Mouse (Mus musculus) myocyte (in vitro differentiated cells): Measurements from ENCODE around the gene Vwce.

Experiments used
- E2F4 ChIP-seq: IDR thresholded peaks from one replicate; pipeline ENCODE4 v1.6.1; 2011; ENCODE audit warnings: mild to moderate bottlenecking, control low read depth, moderate library complexity; ENCODE audit not compliant: insufficient read depth
- MAX ChIP-seq: IDR thresholded peaks from one replicate; pipeline ENCODE4 v1.6.1; 2011; ENCODE audit warnings: low read depth, mild to moderate bottlenecking, control low read depth
- MYOD1 ChIP-seq, 3 experiments: IDR thresholded peaks; one replicate each; pipeline ENCODE4 v1.6.1; 2011; ENCODE audit warnings: control low read depth in 2 of 3, low read depth in 2 of 3, mild to moderate bottlenecking in 2 of 3, moderate library complexity in 1 of 3; ENCODE audit not compliant: insufficient read length in 2 of 3, control insufficient read depth in 1 of 3
- MYOG ChIP-seq, 3 experiments: IDR thresholded peaks; one replicate each; pipeline ENCODE4 v1.6.1; 2011; ENCODE audit warnings: control low read depth in 2 of 3, low read depth in 2 of 3, mild to moderate bottlenecking in 2 of 3; ENCODE audit not compliant: insufficient read length in 2 of 3, control insufficient read depth in 1 of 3, insufficient read depth in 1 of 3
- POLR2A ChIP-seq: IDR thresholded peaks from one replicate; pipeline ENCODE4 v1.6.1; 2011; ENCODE audit warnings: low read depth, mild to moderate bottlenecking, control low read depth, moderate library complexity; ENCODE audit not compliant: insufficient read length
- POLR2AphosphoS2 ChIP-seq: IDR thresholded peaks from one replicate; pipeline ENCODE4 v1.6.1; 2011; ENCODE audit warnings: low read depth, control low read depth; ENCODE audit not compliant: insufficient read length
- TCF12 ChIP-seq: IDR thresholded peaks from one replicate; pipeline ENCODE4 v1.6.1; 2011; ENCODE audit warnings: mild to moderate bottlenecking, control low read depth; ENCODE audit not compliant: poor library complexity, insufficient read depth, severe bottlenecking

DNA sequence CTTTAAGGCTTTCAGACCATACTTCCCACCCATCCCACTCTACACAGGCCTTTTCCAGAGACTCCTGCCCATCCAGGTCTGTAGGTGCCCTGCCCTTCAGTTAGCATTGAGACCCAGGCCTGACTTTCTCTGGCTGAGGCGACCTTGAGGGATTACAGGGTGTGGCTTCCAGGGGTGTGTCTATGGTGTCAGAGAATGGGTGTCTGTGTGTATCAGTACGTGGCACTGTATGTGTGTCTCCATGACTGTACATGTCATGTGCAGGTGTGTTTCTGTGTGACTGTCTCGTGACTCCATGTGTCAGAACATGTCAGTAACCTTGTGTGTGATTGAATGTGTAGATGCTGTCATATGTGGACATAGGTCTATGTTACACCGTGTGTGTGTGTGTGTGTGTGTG is 37.3 kb downstream of the Vwce start:
- TF ChIP-seq MAX: no peak
- no peak for TF ChIP-seq POLR2A
- no peak for TF ChIP-seq E2F4
- no peak for TF ChIP-seq TCF12
- no peak for TF ChIP-seq MYOG (IDR thresholded peaks at IDR 0.05; ENCODE audit: control insufficient read depth in 1 of 3, insufficient read depth in 1 of 3, insufficient read length in 2 of 3, low read depth in 2 of 3)
- TF ChIP-seq MYOD1 (IDR thresholded peaks at IDR 0.05; ENCODE audit: control insufficient read depth in 1 of 3, insufficient read length in 2 of 3, low read depth in 2 of 3): no peak
- no peak for TF ChIP-seq POLR2AphosphoS2
